Mouse (Mus musculus): ENCODE measurements at regions not wholly inside any gene's neighbourhood (a gene's known extent, or its start where the extent isn't known, plus 50 kb on each side); places are given as distances from the start of the nearest gene placed in this dataset.

GRCm38 (mm10) chr13:99625196-99625595 is 108.9 kb upstream of the Map1b start:
- no peak for DNase-seq

GRCm38 (mm10) chr13:99618332-99618731 is 102.0 kb upstream of the Map1b start:
- DNase-seq: no peak

- DNase-seq: no peak
Measured at GRCm38 (mm10) chr13:99617457-99617856, 101.1 kb upstream of the Map1b start.

GRCm38 (mm10) chr13:99611715-99612494 is 95.6 kb upstream of the Map1b start:
- DNase-seq: no peak

GRCm38 (mm10) chr13:99610498-99610897 is 94.2 kb upstream of the Map1b start:
- no peak for DNase-seq

GRCm38 (mm10) chr13:99609151-99610146 is 93.1 kb upstream of the Map1b start:
- DNase-seq: no peak

- no peak for DNase-seq
Measured at GRCm38 (mm10) chr13:99608591-99608990, 92.3 kb upstream of the Map1b start.

- no peak for DNase-seq
Measured at GRCm38 (mm10) chr13:99607208-99607607, 90.9 kb upstream of the Map1b start.

GRCm38 (mm10) chr13:99606606-99606990 is 90.3 kb upstream of the Map1b start:
- no peak for DNase-seq

GRCm38 (mm10) chr13:99605866-99606605 is 89.7 kb upstream of the Map1b start:
- DNase-seq: no peak

- DNase-seq: no peak
Measured at GRCm38 (mm10) chr13:99597891-99598290, 81.6 kb upstream of the Map1b start.

GRCm38 (mm10) chr13:99593846-99594813 is 77.8 kb upstream of the Map1b start:
- no peak for DNase-seq

- DNase-seq: no peak
Measured at GRCm38 (mm10) chr13:99593243-99593635, 76.9 kb upstream of the Map1b start.

- DNase-seq: no peak
Measured at GRCm38 (mm10) chr13:99592596-99593242, 76.4 kb upstream of the Map1b start.

- no peak for DNase-seq
Measured at GRCm38 (mm10) chr13:99588646-99589045, 72.3 kb upstream of the Map1b start.

- DNase-seq: no peak
Measured at GRCm38 (mm10) chr13:99583841-99584240, 67.5 kb upstream of the Map1b start.

GRCm38 (mm10) chr13:99580296-99580695 is 64.0 kb upstream of the Map1b start:
- no peak for DNase-seq

GRCm38 (mm10) chr13:99579596-99580175 is 63.3 kb upstream of the Map1b start:
- no peak for DNase-seq

- DNase-seq: no peak
Measured at GRCm38 (mm10) chr13:99577686-99578085, 61.3 kb upstream of the Map1b start.

GRCm38 (mm10) chr13:99573021-99573420 is 56.7 kb upstream of the Map1b start:
- DNase-seq: no peak

- no peak for DNase-seq
Measured at GRCm38 (mm10) chr13:99572381-99572780, 56.0 kb upstream of the Map1b start.

Measured in B cell, adult 2 months (primary cell).